Mouse (Mus musculus) T-helper 1 cell (primary cell): ENCODE results near the gene Trmt10c.
"Not testable (repeated sequence)": the region's sequence is repeated elsewhere in the genome, so short reads cannot be mapped to it uniquely, and the experiment has no call there.

Source experiments
- in situ Hi-C: fragments of 300-600 bp; cut with MboI, MseI; formaldehyde crosslinking; loops from one replicate; pipeline ENCODE4 v1.15.1; 2025; ENCODE audit warnings: high pct_unique_total_duplicates

The Trmt10c gene

DNA sequence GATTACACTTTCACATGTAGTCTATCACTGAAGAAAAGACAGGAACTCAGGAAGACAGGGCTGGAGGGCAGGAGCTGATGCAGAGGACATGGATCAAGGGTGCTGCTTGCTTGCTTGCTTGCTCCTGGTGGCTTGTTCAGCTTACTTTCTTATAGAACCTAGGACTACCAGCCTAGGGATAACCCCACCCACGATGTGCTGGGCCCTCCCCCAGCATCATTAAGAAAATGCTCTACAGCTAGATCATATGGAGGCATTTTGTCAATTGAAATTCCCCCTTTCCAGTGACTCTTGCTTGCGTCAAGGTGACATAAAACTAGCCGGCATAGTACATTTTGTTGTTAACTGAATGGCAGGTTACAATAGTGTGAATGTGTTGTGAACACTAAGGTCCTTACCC is 18.3 kb upstream of the Trmt10c start:
- in situ Hi-C loops, result loop anchor here (25.0 kb wide), 1 partner anchor 1531 kb away; no protein-coding TSS in a partner anchor

GRCm38 (mm10) chr16:56048038-56048437 is 10.4 kb upstream of the Trmt10c start, which contains the start of gene Senp7:
TSS of gene Senp7 (plus strand) at chr16:56048338.
- in situ Hi-C loops, result not testable (repeated sequence)

DNA sequence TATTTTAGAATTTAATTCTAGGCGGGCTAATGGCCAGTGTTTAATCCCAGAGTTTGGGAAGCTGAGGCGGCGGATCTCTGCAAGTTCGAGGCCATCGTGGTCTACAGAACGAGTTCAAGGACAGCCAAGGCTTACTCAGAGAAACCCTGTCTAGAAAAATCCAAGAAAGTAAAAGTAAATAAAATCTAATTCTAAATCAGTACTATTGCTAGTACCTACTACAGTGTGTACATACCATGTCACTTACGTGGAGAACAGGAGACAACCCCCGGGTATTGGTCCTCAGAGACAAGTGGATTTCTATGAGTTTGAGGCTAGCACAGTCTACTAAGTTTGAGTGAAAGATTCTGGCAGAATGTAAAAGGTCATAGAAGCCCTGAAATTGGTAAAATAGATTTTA is 471 bp upstream of the Trmt10c start:
- in situ Hi-C loops, result no loop called here

GRCm38 (mm10) chr16:56036501-56036900 is 1.1 kb downstream of the Trmt10c start:
- in situ Hi-C loops, result no loop called here

GRCm38 (mm10) chr16:56034566-56034965 is 3.1 kb downstream of the Trmt10c start:
- in situ Hi-C loops, result loop anchor here (5.0 kb wide), 1 partner anchor 678 kb away; no protein-coding TSS in a partner anchor

- in situ Hi-C loops, result loop anchor here (5.0 kb wide), 2 partner anchors 57 to 683 kb away; partner anchors contain the start of gene Zbtb11
These were observed 7.9 kb downstream of the Trmt10c start, which contains the start of gene Pcnp for GRCm38 (mm10) chr16:56029661-56030082. TSS of gene Pcnp (minus strand) at chr16:56029739.

GRCm38 (mm10) chr16:56028722-56029551 is 8.7 kb downstream of the Trmt10c start:
- in situ Hi-C loops, result loop anchor here (5.0 kb wide), 1 partner anchor 57 kb away; the partner anchor contains the start of gene Zbtb11

- in situ Hi-C loops, result loop anchor here (5.0 kb wide), 1 partner anchor 56 kb away; the partner anchor contains the start of gene Zbtb11
These were observed 9.6 kb downstream of the Trmt10c start for GRCm38 (mm10) chr16:56027854-56028629.

GRCm38 (mm10) chr16:56019660-56020059 is 18.0 kb downstream of the Trmt10c start:
- in situ Hi-C loops, result no loop called here

- in situ Hi-C loops, result no loop called here
These were observed 23.5 kb downstream of the Trmt10c start for GRCm38 (mm10) chr16:56014076-56014475.

GRCm38 (mm10) chr16:56012789-56013743 is 24.6 kb downstream of the Trmt10c start:
- in situ Hi-C loops, result no loop called here

DNA sequence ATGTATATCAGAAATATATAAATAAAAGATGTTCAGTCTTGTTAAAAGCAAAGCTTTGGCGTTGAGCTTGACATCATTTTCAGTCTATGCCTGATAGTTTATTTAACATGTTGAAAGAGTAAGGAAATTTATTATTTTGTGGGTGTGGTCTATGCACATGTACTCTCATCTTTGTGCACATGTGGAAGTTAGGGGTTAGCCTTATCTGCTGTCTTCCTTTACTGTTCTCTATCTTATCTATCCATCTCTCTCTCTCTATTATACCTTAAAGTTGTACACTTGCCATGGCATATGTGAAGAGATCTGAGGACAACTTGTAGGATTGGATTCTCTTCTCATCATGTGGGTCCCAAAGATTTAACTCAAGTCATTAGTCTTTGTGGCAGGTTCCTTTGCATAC is 28.8 kb downstream of the Trmt10c start:
- in situ Hi-C loops, result no loop called here

DNA sequence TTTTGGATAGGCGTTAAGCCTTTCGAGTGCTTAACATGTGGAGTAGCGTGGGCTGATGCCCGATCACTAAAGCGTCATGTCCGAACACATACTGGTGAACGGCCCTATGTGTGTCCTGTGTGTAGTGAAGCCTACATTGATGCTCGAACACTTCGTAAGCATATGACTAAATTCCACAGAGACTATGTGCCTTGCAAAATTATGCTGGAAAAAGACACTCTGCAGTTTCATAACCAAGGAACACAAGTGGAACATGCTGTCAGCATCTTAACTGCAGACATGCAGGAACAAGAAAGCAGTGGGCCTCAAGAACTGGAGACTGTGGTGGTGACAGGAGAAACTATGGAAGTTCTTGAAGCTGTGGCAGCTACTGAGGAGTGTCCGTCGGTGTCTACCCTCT is 30.8 kb downstream of the Trmt10c start:
- in situ Hi-C loops, result no loop called here

- in situ Hi-C loops, result loop anchor here (10.0 kb wide), 1 partner anchor 1151 kb away; no protein-coding TSS in a partner anchor
These were observed 43.4 kb downstream of the Trmt10c start for GRCm38 (mm10) chr16:55994235-55994634.

GRCm38 (mm10) chr16:55990311-55990710 is 47.3 kb downstream of the Trmt10c start:
- in situ Hi-C loops, result loop anchor here (10.0 kb wide), 1 partner anchor 1154 kb away; no protein-coding TSS in a partner anchor

GRCm38 (mm10) chr16:55986001-55986400 is 51.6 kb downstream of the Trmt10c start:
- in situ Hi-C loops, result no loop called here
